Comparison of ENCODE assay signal across 8 mouse cellular contexts in genomic region chr5:132029038-132029437, GRCm38 (mm10).
DNase-seq lines count a peak whose midpoint lies in the region; ATAC-seq and TF ChIP-seq lines count a peak whose summit lies in the region.
"Had no signal": no experiment of that assay in that cellular context is flagged by ENCODE, and none has a peak within 500 bp of the region (broad histone marks: within the 10 kb centered on the region; RNA-seq: fewer than 3 reads in every experiment).

No protein-coding gene starts in this region.

- peak overlapping the region; percentile 52 for H3K4me2 ChIP-seq in heart, embryonic 11.5 days

- H3K4me1 ChIP-seq in heart, embryonic 11.5 days (ENCODE audit: control insufficient read depth, insufficient read depth, low read length): peaks cover 8% of the 10 kb centered on the region
- no peaks in the 10 kb centered on the region; the same call in none of the 2 replicates for H3K4me1 ChIP-seq in cerebellum, adult 2 months (ENCODE audit: control insufficient read depth, insufficient read depth, low read length)

- no peak overlapping the region for H3K27ac ChIP-seq in heart, embryonic 11.5 days (ENCODE audit: low read depth, low read length)
- H3K27ac ChIP-seq in cerebellum, adult 2 months (ENCODE audit: insufficient read depth, low read length): no peak overlapping the region

- WGBS in heart, embryonic 11.5 days (ENCODE audit: insufficient replicate concordance): 19% methylated on average over 12 of the region's 12 CpGs
- WGBS in cerebellum, adult 2 months: 95% methylated on average over 12 of the region's 12 CpGs

- no peak for TF ChIP-seq CTCF in cerebellum, adult 2 months (IDR thresholded peaks at IDR 0.05; ENCODE audit: borderline replicate concordance, insufficient read depth, low read depth, low read length)

- no peaks in the 10 kb centered on the region for H3K27me3 ChIP-seq in heart, embryonic 11.5 days (ENCODE audit: control insufficient read depth, insufficient read depth, low read length)
- no peaks in the 10 kb centered on the region for H3K27me3 ChIP-seq in cerebellum, adult 2 months (ENCODE audit: control insufficient read depth, insufficient read depth, low read length)

- peak; percentile 19 to 59 for DNase-seq in layer of hippocampus, postnatal 14 days (ENCODE audit: low spot score in 2 of 2)
- no peak for DNase-seq in layer of hippocampus, postnatal 25 days (ENCODE audit: extremely low spot score in 1 of 2, low spot score in 1 of 2)
- DNase-seq in embryo, embryonic 10 days (ENCODE audit: low spot score): peak; percentile 39
- DNase-seq in lung, postnatal 25 days (ENCODE audit: low spot score): peak; percentile 7
- DNase-seq in urinary bladder, adult 18-20 months (ENCODE audit: low spot score in 2 of 2): no peak
- DNase-seq in cerebellum, adult 2 months: no peak

- no peak for TF ChIP-seq POLR2A in cerebellum, adult 2 months (IDR thresholded peaks at IDR 0.05; ENCODE audit: borderline replicate concordance, insufficient read depth, low read length)

- H3K9me3 ChIP-seq in heart, embryonic 11.5 days (replicated peaks; ENCODE audit: control insufficient read depth, low read length): no peaks in the 10 kb centered on the region

- no peak overlapping the region for H3K9ac ChIP-seq in heart, embryonic 11.5 days (ENCODE audit: low read depth, low read length)

- H3K4me3 ChIP-seq in heart, embryonic 11.5 days (ENCODE audit: low read depth, low read length): no peak overlapping the region
- no peak overlapping the region for H3K4me3 ChIP-seq in cerebellum, adult 2 months (replicated peaks; ENCODE audit: insufficient read depth, low read depth, low read length)

- no peaks in the 10 kb centered on the region for H3K36me3 ChIP-seq in heart, embryonic 11.5 days (ENCODE audit: control insufficient read depth, insufficient read depth, low read length)

- no peak for ATAC-seq in heart, embryonic 11.5 days (replicated peaks; ENCODE audit: insufficient number of reproducible peaks, low FRiP score, low TSS enrichment)
- ATAC-seq: activated CD4-positive, CD25-positive, alpha-beta regulatory T cell, adult 4 months had no signal

Comparison
In these comparisons a context has a peak if more than half of its experiments do, and no peak if none do; other contexts are left out.
1. DNase-seq: peak in layer of hippocampus, postnatal 14 days (2 of 2), embryo, embryonic 10 days (single experiment) and lung, postnatal 25 days (single experiment); none in layer of hippocampus, postnatal 25 days (0 of 2), urinary bladder, adult 18-20 months (0 of 2) and cerebellum, adult 2 months (0 of 2).